Mouse (Mus musculus) midbrain, embryonic 10.5 days (tissue): ENCODE results near the gene Grik5. TPM values are rescaled to one million over a fixed set of nuclear protein-coding genes. Genes with fewer than 3 reads are reported as not detected.

Experiments
- DNase-seq: peaks from one replicate; pipeline ENCODE4 v3.0.0-alpha.2; 2017; ENCODE audit warnings: low spot score
- H3K27ac ChIP-seq: fragments of 300-500 bp; sonication (generic); replicated peaks from 2 replicates; pipeline ENCODE4 v1.5.1; 2016; ENCODE audit warnings: mild to moderate bottlenecking
- H3K27me3 ChIP-seq: fragments of 300-500 bp; sonication (generic); 2 replicates; pipeline ENCODE4 v1.6.1; 2016; ENCODE audit warnings: low read depth, mild to moderate bottlenecking; ENCODE audit not compliant: poor library complexity, severe bottlenecking
- H3K36me3 ChIP-seq: fragments of 300-500 bp; sonication (generic); 2 replicates; pipeline ENCODE4 v1.6.1; 2016; ENCODE audit warnings: mild to moderate bottlenecking, moderate library complexity
- H3K4me1 ChIP-seq: fragments of 300-500 bp; sonication (generic); 2 replicates; pipeline ENCODE4 v1.6.1; 2016
- H3K4me3 ChIP-seq: fragments of 300-500 bp; sonication (generic); 2 replicates; pipeline ENCODE4 v1.5.1; 2016; ENCODE audit warnings: mild to moderate bottlenecking, moderate library complexity
- H3K9me3 ChIP-seq: fragments of 300-500 bp; sonication (generic); replicated peaks from 2 replicates; pipeline ENCODE4 v1.6.1; 2016; ENCODE audit warnings: mild to moderate bottlenecking
- WGBS: fragments of 180-500 bp; shearing (Covaris S2); methylation state at CpG from one replicate; pipeline ENCODE4 v1.1.7; 2016; 5-methylcytosine and 5-hydroxymethylcytosine counted together
- polyA plus RNA-seq: library from polyadenylated mRNA; unstranded; fragments of >200 nt; fragmentation: Nextera tagmentation; extraction: Ambion mirVana; gene quantifications from 2 replicates; pipeline ENCODE4 v1.2.1, GENCODE M21; 2016

The Grik5 gene
- 5.4 and 7.5 TPM in 2 replicates for polyA plus RNA-seq

DNA sequence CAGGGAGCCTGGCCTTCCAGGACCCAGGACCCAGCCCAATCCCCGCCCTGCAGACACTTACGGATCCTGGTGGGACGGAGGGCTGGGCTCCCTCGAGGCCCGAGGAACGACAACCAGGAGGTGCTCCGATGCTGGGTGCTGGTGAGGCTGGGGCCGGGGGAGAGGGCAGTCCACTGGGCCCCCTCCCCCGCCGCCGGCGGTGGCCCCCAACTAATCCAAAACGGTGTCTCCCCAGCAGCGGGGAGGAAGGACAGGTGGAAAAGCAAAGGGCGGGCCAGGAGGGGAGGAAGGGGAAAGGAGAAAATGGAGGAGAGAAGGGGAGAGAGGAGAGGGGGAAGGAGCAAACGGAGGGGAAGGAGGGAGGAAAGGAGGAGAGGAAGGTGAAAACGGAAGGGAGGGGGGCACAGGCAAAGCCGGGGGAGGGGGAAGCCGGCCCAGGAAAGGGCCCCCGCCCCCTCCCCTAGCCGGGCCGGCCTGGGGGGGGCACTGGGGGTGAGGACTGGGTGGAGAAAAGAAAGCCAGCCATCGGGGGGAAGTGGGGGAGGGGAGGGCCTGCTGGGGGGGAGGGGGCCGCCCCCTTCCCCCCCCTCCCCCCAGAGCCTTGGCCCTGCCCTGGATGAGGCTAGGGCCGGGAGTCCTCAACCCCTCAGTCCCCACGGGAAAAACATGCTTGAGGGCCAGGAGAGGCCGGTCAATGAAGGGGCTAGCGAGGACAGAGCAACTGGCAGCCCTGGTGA is at the start of gene Grik5, which contains the start of gene Zfp574:
Grik5 (minus strand) TSS at position 368 of the 737 bp plus-strand sequence.
Zfp574 (plus strand) TSS at position 589 of the 737 bp plus-strand sequence.
- DNase-seq: peak; percentile 38

DNA sequence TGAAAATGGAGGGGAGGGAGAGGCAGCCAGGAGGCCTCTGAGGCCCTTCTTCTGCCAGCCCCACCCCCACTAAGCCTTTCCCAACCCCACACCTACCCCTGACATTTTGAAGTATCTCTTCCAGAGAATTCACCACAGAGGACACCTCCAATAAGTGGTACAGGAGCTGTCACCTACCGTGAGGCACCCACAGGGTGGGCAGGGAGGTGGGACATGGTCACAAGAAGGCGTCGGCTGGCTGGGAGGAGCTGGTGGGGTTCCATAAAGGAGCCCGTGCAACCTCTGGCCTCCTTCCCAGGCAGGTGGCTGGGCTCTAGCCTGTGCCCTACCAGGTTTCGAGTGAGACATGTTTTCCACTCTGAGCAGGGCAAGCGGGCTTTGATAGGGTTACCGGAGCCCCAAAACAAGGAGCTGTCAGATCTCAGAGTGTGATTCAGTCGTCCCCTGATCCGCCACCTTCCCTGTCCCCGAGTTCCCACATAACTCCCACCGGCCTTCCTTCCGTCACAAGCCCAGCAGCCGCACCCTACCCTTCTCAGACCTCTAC is 49.2 kb upstream of the Grik5 start:
- no peak overlapping the region for H3K4me3 ChIP-seq
- H3K36me3 ChIP-seq: no peaks in the 10 kb centered on the region
- WGBS: 76% methylated on average over 13 of the region's 13 CpGs

More for the DNA sequence above, at the start of gene Grik5, which contains the start of gene Zfp574:
- Histone ChIP-seq H3K27ac (peak within 1 kb of the TSS; percentile 98), H3K27me3 (no peaks in the 10 kb centered on the region), H3K4me3 (peak within 1 kb of the TSS; percentile 83), H3K9me3 (no peaks in the 10 kb centered on the region), H3K4me1 (peaks cover 88% of the 10 kb centered on the region), H3K36me3 (peaks cover 19% of the 10 kb centered on the region)
- WGBS: under 1% methylated on average over 25 of the region's 28 CpGs

DNA sequence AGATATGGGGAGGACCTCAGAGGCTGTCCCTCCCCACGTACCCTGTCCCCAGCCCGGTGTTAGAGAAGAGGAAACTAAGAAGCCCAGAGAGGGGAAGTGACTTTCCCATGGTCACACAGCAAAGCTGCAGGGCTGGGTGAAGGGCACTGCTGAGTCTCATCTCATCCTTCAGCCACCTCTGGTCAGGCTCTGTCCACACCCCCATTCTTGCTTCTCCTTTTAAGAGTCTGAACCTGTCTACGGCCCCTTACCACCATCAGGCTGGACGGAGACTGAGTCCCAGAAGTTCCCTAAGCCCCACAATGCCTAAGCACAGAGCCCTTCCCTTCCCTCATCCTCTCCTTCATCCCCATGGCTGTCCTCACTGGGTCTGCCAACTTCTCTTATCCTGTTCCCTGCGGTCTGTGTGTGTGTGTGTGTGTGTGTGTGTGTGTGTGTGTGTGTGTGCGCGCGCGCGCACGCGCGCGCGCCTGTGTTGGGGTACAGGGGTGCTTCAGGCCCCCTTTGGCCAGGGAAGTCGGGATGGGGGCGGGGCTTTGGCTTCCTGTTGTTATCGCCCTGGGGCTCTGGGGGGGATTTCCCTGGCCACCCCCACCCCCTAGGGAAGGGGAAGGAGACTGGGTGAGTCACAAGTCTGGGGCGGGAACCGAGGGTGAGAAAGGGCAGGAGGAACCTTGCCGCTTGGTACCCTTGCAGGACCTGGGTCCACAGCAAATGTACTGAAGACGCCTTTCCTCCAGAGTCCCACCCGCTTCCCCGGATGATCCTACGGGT is 48.1 kb upstream of the Grik5 start:
- no peak for DNase-seq
- Histone ChIP-seq H3K27ac (no peak overlapping the region), H3K36me3 (peaks cover 5% of the 10 kb centered on the region; the same call in 1 of the 2 replicates), H3K4me3 (no peak overlapping the region), H3K27me3 (peaks cover 11% of the 10 kb centered on the region), H3K4me1 (peaks cover 13% of the 10 kb centered on the region), H3K9me3 (no peaks in the 10 kb centered on the region)
- 78% methylated on average over 25 of the region's 25 CpGs for WGBS

More for the DNA sequence above, 49.2 kb upstream of the Grik5 start:
- Histone ChIP-seq H3K9me3 (no peaks in the 10 kb centered on the region), H3K4me1 (peaks cover 4% of the 10 kb centered on the region), H3K27ac (no peak overlapping the region; the same call in 1 of the 2 replicates), H3K27me3 (peaks cover under 1% of the 10 kb centered on the region)
- no peak for DNase-seq

DNA sequence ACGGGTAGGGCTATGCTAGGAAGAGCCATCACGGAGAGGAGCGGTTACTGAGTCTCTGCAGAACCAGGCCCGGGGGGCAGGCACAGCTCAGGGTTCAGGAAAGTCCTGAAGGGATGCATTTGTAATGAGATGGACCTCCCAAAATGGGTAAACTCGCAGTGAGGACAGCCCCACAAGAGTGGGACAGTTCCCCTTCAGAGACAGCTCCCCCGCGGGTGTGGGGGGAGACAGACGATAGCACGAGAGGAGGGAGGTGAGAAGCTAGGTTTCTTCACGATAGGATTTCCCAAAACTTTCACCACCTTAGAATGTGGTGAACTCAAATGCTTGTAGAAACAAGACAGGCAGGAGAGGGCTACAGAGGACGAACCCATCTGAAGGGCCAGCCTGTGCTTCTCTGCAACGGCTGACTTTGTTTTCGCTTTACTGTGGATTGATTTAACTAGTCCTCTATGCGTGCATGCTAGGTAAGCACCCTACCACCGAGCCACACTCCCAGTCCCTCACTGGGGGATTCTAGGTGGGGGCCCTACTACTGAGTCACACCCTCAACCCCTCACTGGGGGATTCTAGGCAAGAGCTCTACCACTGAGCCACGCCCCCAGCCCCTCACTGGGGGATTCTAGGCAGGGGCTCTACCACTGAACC is 40.9 kb upstream of the Grik5 start:
- DNase-seq: no peak
- no peaks in the 10 kb centered on the region for H3K9me3 ChIP-seq
- H3K27ac ChIP-seq: no peak overlapping the region
- H3K4me3 ChIP-seq: no peak overlapping the region
- peaks cover 8% of the 10 kb centered on the region for H3K4me1 ChIP-seq
- peaks cover 11% of the 10 kb centered on the region for H3K27me3 ChIP-seq
- H3K36me3 ChIP-seq: peaks cover 14% of the 10 kb centered on the region; the same call in 1 of the 2 replicates
- WGBS: 89% methylated on average over 16 of the region's 16 CpGs

DNA sequence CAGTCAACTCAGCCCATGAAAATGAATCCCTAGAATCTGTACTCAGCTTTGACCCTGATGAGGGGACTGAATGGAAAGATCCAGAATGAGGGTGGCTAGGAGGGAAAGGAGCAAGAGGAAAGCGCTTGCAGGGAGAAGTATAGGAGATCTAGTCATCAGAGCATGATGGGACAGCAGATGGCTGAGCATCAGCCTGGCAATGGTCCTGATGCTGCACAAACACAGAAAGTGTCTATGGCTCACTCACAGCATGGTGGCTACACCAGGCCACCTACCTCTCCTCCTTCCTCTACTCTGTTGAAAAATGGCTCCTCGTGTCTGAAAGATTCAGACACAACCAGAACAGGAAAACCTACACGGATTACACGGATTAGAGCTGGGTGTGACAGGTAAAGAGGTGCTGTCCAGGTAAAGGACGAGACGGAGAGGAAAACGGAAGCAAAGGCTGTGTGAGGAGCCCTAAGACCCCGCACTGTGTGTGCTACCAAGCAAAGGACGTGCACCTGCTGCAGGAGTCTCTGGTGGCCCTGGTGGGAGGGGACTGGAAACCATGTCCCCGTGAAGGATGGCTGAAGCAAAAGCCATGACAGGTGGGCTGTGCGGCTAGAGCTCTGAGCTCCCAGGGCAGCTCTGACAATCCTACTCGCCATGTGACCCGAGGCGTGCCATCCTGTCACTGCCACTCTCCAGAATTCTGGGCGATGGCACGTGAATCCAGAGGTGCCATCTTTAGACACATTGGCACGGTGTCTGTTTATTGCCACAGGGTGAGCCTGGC is 40.2 kb upstream of the Grik5 start:
- Histone ChIP-seq H3K9me3 (no peaks in the 10 kb centered on the region), H3K4me1 (peaks cover 9% of the 10 kb centered on the region), H3K4me3 (no peak overlapping the region), H3K27me3 (peaks cover 11% of the 10 kb centered on the region), H3K27ac (no peak overlapping the region), H3K36me3 (peaks cover 14% of the 10 kb centered on the region; the same call in 1 of the 2 replicates)
- WGBS: 89% methylated on average over 17 of the region's 17 CpGs
- DNase-seq: no peak

DNA sequence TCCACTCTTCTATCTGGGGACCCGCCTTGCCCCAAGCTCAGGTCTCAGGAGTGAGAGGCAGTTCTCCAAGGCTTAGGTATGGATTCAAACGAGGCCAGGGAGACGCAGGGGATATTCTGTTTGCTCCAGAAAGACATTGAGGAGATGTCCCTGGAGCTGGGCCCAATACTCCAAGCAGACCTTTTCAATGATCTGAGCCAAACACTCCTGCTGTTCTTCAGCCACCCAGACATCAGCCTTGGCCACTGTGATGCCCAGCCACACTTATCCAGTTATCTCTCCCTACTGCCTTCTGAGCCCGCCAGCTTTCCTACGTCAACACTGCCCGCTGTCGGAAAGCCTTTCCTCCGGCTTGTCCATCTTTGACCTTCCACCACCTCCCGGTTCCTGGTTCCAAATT is 38.2 kb upstream of the Grik5 start:
- Histone ChIP-seq H3K27me3 (peaks cover under 1% of the 10 kb centered on the region; the same call in 1 of the 2 replicates), H3K27ac (no peak overlapping the region)
- WGBS: 91% methylated on average over 9 of the region's 9 CpGs

DNA sequence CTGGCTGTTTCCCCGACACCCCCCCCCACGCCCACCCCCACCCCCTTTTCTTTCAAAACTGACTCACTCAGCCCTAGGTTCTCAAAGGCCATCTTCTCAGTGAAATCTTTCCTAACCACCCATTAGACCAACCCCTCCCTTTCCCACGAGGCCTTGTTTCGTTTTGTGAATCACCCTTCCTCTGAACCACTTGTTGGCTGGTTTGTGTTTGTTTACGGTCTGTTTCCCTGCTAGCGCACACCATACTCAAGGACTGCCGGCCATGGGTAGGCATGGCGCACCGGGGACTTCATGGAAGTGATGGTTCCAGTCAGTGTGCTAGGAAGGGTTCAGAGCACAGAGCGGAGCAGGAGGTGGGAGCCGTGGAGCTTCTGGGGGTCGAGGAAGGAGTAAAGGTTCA is 37.2 kb upstream of the Grik5 start:
- H3K27ac ChIP-seq: no peak overlapping the region
- 84% methylated on average over 12 of the region's 12 CpGs for WGBS
- no peaks in the 10 kb centered on the region for H3K27me3 ChIP-seq
- no peak for DNase-seq
- no peaks in the 10 kb centered on the region for H3K9me3 ChIP-seq
- H3K36me3 ChIP-seq: peaks cover under 1% of the 10 kb centered on the region; the same call in 1 of the 2 replicates
- no peak overlapping the region for H3K4me3 ChIP-seq
- H3K4me1 ChIP-seq: peaks cover 9% of the 10 kb centered on the region

More for the DNA sequence above, 38.2 kb upstream of the Grik5 start:
- H3K36me3 ChIP-seq: peaks cover 10% of the 10 kb centered on the region; the same call in 1 of the 2 replicates
- no peak overlapping the region for H3K4me3 ChIP-seq
- peaks cover 9% of the 10 kb centered on the region for H3K4me1 ChIP-seq
- H3K9me3 ChIP-seq: no peaks in the 10 kb centered on the region
- DNase-seq: no peak

DNA sequence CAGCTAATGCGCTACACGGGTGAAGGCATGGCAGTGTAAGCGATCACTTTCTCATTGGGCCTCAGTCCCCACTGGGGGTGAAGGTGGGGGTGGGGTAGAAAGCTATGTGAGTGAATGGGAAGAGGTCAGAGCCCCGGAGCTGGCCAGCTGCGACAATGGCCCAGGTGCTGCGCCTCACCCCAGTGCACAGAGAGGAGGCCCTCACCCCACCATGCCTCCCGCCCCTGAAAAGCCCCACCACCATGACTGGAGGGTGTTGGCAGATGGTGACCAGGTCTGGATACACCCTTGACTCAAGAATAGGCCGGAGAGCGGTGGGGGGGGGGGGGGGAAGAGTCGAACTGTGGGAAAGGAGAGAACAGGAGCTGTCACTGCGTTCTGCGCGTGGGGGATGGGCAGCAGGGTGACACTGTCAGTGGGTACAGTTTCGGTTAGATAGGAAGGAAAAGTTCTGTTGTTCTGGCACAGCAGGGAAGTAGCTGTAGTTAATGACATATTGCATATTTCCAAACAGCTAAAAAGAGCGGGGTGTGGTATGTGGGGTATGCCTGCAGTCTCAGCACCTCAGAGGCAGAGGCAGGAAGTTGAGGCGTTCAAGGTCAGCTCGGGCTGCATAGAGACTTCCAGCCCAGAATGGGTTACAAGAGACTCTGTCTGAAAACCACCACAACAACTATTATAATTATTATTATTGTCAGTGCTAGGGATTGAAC is 34.8 kb upstream of the Grik5 start:
- no peaks in the 10 kb centered on the region for H3K36me3 ChIP-seq
- no peak overlapping the region for H3K4me3 ChIP-seq
- no peak for DNase-seq
- no peaks in the 10 kb centered on the region for H3K9me3 ChIP-seq
- WGBS: 59% methylated on average over 17 of the region's 17 CpGs
- H3K27me3 ChIP-seq: no peaks in the 10 kb centered on the region
- peaks cover 9% of the 10 kb centered on the region for H3K4me1 ChIP-seq
- peak overlapping the region; percentile 57; the same call in 1 of the 2 replicates for H3K27ac ChIP-seq

DNA sequence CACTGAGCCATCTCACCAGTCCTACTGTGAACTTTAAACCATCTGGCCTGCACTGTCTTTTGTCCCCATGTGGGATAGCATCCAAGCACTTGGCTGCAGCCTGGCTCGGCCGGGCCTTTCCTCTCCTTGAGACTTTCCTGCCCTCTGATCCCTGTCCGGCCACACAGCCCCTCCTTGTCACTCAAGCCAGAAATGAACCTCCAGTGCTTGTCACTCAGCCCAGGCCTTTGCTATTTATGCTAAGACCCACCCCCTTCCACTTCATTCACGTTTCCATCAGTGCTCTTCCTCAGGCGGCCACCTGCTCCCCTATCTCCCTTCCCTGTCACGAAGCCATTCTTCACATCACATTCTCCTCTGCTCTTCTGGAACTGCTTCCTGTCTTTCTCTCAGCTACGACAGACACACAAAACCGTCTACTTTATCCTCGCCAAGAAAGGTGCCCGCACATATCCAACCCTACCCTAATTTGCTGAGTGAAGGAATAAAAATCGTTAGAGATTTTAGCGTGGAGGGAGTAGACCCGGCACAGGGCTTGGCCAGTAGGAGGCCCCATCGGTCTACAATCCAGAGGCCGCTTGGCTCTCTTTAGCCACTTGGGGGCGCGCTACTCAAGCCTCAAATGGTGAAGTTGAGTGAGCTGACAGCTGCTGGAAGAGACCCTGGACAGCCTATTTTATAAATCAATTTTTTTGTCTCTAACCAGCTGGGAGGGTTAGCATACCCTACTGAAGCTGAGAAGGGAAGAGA is 33.4 kb upstream of the Grik5 start:
- no peaks in the 10 kb centered on the region for H3K9me3 ChIP-seq
- H3K27ac ChIP-seq: no peak overlapping the region
- peaks cover 9% of the 10 kb centered on the region for H3K4me1 ChIP-seq
- DNase-seq: peak; percentile 83
- no peaks in the 10 kb centered on the region for H3K36me3 ChIP-seq
- no peak overlapping the region for H3K4me3 ChIP-seq
- H3K27me3 ChIP-seq: no peaks in the 10 kb centered on the region
- WGBS: 23% methylated on average over 17 of the region's 17 CpGs

DNA sequence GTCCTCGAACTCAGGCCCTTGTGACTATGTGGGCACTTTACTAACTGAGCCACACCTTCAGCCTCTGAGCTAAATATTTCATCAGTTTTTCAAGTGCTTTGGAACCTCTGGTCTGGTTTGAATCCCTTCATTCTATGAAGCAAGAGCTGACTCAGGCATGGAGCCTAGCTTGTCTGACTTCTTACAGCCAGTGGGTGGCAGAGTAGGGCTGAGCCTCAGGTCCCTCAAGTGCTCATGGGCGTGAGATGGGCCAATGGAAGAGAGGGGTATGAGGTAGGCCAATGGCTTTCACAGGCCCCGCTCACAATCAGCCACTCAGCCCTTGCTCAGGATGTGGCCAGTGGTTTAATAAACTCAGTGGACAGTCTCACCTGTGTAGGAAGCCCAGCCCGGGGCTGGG is 27.4 kb upstream of the Grik5 start:
- H3K27ac ChIP-seq: no peak overlapping the region
- H3K36me3 ChIP-seq: 0 out of 2 replicates have a peak, but pooled peaks cover 6% of the 10 kb centered on the region
- 60% methylated on average over 4 of the region's 4 CpGs for WGBS

More for the DNA sequence above, 27.4 kb upstream of the Grik5 start:
- no peak overlapping the region for H3K4me3 ChIP-seq
- peaks cover 10% of the 10 kb centered on the region for H3K27me3 ChIP-seq
- no peaks in the 10 kb centered on the region for H3K9me3 ChIP-seq
- no peak for DNase-seq
- H3K4me1 ChIP-seq: 0 out of 2 replicates have a peak, but pooled peaks cover under 1% of the 10 kb centered on the region
